Mouse (Mus musculus) heart, embryonic 16.5 days (tissue): ENCODE measurements around the gene Gm48552. TPM values are rescaled to one million over a fixed set of nuclear protein-coding genes. Genes with fewer than 3 reads are reported as not detected.

Experiments
- ATAC-seq: fragments of 200-750 bp; cut with Nextera tagmentation; replicated peaks from 2 replicates; pipeline ENCODE4 v1.8.0; 2017; ENCODE audit warnings: moderate number of reproducible peaks; ENCODE audit not compliant: insufficient read depth, low FRiP score; ENCODE audit errors: extremely low read depth
- H3K27ac ChIP-seq: fragments of 300-500 bp; sonication (generic); 2 replicates; pipeline ENCODE4 v1.5.1; 2014; ENCODE audit warnings: mild to moderate bottlenecking, low read length, control low read depth, moderate library complexity
- H3K27me3 ChIP-seq: fragments of 300-500 bp; sonication (generic); 2 replicates; pipeline ENCODE4 v1.6.1; 2014; ENCODE audit warnings: low read length, mixed read lengths; ENCODE audit not compliant: control insufficient read depth, insufficient read depth
- H3K36me3 ChIP-seq: fragments of 300-500 bp; sonication (generic); 2 replicates; pipeline ENCODE4 v1.6.1; 2014; ENCODE audit not compliant: control insufficient read depth, insufficient read depth
- H3K4me1 ChIP-seq: fragments of 300-500 bp; sonication (generic); 2 replicates; pipeline ENCODE4 v1.6.1; 2014; ENCODE audit warnings: low read length, mixed read lengths; ENCODE audit not compliant: control insufficient read depth, insufficient read depth
- H3K4me2 ChIP-seq: fragments of 300-500 bp; sonication (generic); 2 replicates; pipeline ENCODE4 v1.6.1; 2014; ENCODE audit warnings: low read depth, mild to moderate bottlenecking, control low read depth, low read length
- H3K4me3 ChIP-seq: fragments of 300-500 bp; sonication (generic); 2 replicates; pipeline ENCODE4 v1.5.1; 2014; ENCODE audit warnings: mild to moderate bottlenecking, control low read depth, low read length
- H3K9ac ChIP-seq: fragments of 300-500 bp; sonication (generic); 2 replicates; pipeline ENCODE4 v1.6.1; 2014; ENCODE audit warnings: low read length, control low read depth
- H3K9me3 ChIP-seq: fragments of 300-500 bp; sonication (generic); replicated peaks from 2 replicates; pipeline ENCODE4 v1.6.1; 2016; ENCODE audit warnings: low read length; ENCODE audit not compliant: control insufficient read depth
- WGBS: fragments of 180-500 bp; shearing (Covaris S2); extraction: QIAGEN DNeasy Blood & Tissue Kit; methylation state at CpG from one replicate; pipeline ENCODE4 v1.1.7; 2014; 5-methylcytosine and 5-hydroxymethylcytosine counted together
- polyA plus RNA-seq: library from polyadenylated mRNA; unstranded; fragments of >200 nt; fragmentation: Nextera tagmentation; extraction: Ambion mirVana; gene quantifications from 2 replicates; pipeline ENCODE4 v1.2.1, GENCODE M21; 2015

Gm48552 gene
- polyA plus RNA-seq, 1 experiment from 2014 or later: 0.83 TPM

DNA sequence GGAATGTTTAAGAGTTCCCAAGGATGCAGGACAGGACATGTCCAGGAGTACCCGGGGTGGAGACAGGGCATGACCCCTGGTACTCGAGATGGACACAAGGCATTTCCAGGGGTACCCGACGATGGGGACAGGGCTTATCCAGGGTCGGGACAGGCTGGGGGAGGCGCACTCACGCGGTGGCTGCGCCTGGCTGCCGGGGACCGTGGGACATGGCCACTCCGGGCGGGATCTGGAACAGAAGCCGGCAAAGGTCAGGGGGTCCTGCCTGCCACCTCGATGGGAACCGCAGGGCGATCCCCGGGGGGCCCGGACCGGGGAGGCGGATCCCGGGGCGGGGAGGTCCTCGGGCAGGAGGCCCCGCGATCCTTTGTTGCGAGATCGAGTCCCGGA is 38.8 kb upstream of the Gm48552 start:
- peak overlapping the region; percentile 89 for H3K27ac ChIP-seq
- no peaks in the 10 kb centered on the region for H3K9me3 ChIP-seq
- peaks cover 11% of the 10 kb centered on the region; the same call in 1 of the 2 replicates for H3K36me3 ChIP-seq
- no peaks in the 10 kb centered on the region for H3K27me3 ChIP-seq
- H3K4me1 ChIP-seq: peaks cover 31% of the 10 kb centered on the region
- peak overlapping the region; percentile 83 for H3K4me3 ChIP-seq
- peak overlapping the region; percentile 79 for H3K4me2 ChIP-seq
- under 1% methylated on average over 26 of the region's 29 CpGs for WGBS
- peak overlapping the region; percentile 94 for H3K9ac ChIP-seq
- ATAC-seq: no peak; the same call in 1 of the 2 replicates

DNA sequence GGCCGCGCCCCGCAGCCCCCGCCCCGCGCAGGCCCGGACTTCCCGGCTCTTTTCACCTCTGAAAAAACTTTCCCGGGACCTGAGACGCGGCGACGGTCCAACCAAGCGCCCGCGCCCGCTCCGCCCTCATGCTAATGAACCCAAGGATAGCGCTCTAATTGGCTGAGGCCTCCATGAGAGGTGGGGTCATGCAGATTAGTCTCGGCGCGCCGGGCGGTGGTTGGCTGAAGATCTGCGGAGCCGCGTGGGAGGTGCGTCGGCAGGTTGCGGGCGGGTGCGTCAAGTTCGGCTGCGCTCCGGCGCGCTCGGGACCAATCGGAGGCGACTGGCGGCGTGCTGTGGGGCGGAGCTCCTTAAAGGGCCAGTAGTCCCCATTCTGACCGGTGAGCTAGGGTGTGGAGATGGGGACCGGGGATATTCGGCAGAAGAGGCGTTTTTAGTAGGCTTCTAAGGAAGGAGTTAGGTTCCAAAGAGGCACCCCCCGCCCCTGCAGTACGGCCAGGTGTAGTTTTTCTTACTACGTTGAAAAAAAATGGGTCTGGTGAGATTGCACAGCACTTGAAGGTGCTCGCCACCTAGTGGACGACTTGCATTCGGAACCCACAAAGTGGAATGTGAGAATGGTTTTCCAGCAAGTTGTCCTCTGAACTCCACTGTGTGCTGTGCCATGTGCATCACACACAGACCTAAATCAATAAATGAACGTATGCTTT is 38.3 kb upstream of the Gm48552 start, which contains the start of gene Hmg20b:
Gene Hmg20b (minus strand): TSS at position 130 of the 713 bp plus-strand sequence.
- peak; percentile 93 for ATAC-seq
- Histone ChIP-seq H3K9ac (peak within 1 kb of the TSS; percentile 94), H3K4me2 (peak within 1 kb of the TSS; percentile 79), H3K27ac (peak within 1 kb of the TSS; percentile 89), H3K9me3 (no peaks in the 10 kb centered on the region), H3K4me3 (peak within 1 kb of the TSS; percentile 83), H3K4me1 (peaks cover 31% of the 10 kb centered on the region), H3K27me3 (no peaks in the 10 kb centered on the region), H3K36me3 (peaks cover 11% of the 10 kb centered on the region; the same call in 1 of the 2 replicates)
- WGBS: under 1% methylated on average over 54 of the region's 54 CpGs

DNA sequence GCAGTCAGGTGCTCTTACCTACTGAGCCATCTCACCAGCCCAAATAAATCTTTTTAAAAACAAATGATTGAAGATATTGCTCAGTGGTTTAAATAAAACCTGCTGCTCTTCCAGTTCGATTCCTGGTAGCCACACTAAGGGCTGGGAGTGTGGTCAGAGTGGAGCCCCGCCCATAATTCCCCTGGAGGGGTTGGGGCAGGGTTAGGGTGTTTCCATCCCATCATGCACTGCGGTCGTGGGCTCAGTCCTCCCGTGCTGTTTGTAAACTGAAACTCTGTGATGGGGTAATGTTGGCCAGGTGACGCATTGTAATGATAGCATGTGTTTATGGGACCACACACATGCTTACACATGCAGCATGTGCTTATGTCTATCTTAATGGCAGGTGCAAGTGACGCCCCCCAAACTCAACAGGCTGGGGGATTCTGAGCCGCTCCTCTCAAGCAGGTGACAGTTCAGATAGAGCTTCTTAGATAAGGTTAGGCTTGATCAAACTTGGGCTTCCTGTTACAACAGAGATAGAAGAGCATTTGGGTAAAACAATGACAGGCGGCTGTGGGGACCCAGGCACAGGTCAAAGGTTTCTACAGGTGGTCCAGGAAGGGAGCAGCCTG is 37.0 kb upstream of the Gm48552 start:
- Histone ChIP-seq H3K9me3 (no peaks in the 10 kb centered on the region), H3K4me2 (0 out of 2 replicates have a peak overlapping the region, but pooled peaks have one; percentile 15), H3K27ac (peak overlapping the region; percentile 42; the same call in 1 of the 2 replicates), H3K36me3 (peaks cover 11% of the 10 kb centered on the region; the same call in 1 of the 2 replicates), H3K9ac (no peak overlapping the region), H3K4me1 (peaks cover 28% of the 10 kb centered on the region), H3K4me3 (no peak overlapping the region), H3K27me3 (no peaks in the 10 kb centered on the region)
- 17% methylated on average over 9 of the region's 9 CpGs for WGBS
- no peak for ATAC-seq

DNA sequence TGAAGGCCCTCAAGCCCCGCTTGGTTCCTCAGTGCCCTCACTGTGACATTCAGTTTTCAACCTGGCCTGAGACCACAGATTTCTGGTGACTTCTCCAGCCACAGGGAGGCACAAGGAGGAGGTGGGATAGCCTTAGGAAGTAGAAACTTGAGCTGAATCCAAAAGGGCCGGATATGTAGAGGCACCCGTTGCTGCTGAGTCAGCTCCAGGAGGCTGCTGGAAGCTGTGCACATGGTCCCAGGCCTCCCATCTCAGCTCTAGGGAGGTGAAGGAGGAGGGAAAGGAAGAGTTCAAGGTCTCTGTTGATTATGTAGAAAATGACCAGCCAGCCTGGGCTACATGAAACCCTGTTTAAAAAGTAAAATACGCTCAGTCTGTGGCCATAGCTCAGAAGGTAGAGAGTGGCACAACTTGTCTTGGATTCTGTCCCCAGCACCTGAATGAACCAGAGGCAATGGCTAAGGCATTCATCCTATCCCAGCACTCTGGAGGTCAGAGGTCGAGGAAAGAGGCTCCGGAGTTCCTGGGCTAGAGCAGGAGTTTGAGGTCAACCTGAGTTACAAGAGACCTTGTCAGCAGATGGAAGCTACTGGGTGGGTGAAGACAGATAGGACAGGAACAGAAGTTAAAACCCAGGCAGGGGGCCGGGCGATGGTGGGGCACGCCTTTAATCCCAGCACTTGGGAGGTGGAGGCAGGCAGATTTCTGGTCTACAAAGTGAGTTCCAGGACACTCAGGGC is 33.9 kb upstream of the Gm48552 start:
- Histone ChIP-seq H3K36me3 (peaks cover 2% of the 10 kb centered on the region; the same call in 1 of the 2 replicates), H3K27ac (no peak overlapping the region), H3K4me1 (peaks cover 25% of the 10 kb centered on the region), H3K4me2 (no peak overlapping the region), H3K4me3 (no peak overlapping the region), H3K9ac (no peak overlapping the region), H3K27me3 (no peaks in the 10 kb centered on the region), H3K9me3 (no peaks in the 10 kb centered on the region)
- WGBS: 66% methylated on average over 9 of the region's 9 CpGs
- ATAC-seq: no peak

DNA sequence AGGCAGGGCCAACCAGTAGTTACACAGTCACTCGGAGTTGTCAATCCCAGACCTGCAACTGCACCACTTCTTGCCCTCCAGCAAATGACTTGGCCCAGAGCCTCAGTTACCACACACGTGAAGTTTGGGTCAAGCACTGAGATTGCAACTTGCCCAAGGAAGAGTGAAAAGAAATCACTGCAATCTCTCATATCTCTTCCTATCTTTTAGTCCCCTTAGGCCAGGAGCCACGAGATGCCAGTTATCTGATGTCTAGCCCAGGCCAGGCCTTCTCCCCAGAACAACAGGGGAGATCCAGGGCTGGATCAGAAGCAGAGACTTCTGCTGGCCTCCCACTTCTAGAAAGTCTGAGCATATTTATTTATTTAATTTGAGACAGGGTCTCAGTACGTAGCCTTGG is 33.3 kb upstream of the Gm48552 start:
- 74% methylated on average over 4 of the region's 4 CpGs for WGBS
- H3K9ac ChIP-seq: no peak overlapping the region
- no peak for ATAC-seq

DNA sequence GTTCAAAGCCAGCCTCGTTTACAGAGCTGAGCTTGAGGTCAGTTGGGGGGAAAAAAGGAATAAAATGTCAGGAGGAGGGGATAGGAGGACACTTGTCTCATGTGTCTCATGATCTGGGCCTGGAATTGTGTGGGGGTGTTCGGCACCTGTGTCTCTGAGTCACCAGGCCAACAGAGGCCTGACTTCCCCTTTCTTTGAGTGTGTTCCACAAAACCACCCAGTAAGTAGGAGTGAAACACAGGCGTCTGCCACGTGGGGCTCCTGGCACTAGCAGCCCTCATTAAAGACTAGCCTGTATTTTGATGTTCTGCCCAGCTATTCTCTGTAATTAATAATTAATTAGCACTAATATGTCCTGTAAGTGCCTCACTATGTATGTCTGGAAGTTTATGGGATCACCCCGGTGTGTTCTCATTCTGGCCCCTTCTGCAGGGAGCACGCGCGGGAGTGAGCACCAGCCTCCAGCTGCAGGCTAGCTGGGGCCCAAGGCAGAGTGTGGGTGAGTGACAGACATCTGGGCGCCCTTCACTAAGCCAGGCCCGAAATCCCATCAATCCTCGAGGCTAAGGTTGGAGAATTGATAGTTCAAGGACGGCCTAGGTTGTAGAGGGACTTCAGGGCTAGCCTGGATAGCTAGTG is 32.3 kb upstream of the Gm48552 start:
- Histone ChIP-seq H3K9me3 (no peaks in the 10 kb centered on the region), H3K4me2 (peak overlapping the region; percentile 83), H3K4me3 (peak overlapping the region; percentile 63), H3K36me3 (peaks cover 9% of the 10 kb centered on the region; the same call in 1 of the 2 replicates), H3K4me1 (peaks cover 22% of the 10 kb centered on the region), H3K27ac (peak overlapping the region; percentile 52), H3K27me3 (no peaks in the 10 kb centered on the region), H3K9ac (peak overlapping the region; percentile 62)
- ATAC-seq: no peak
- 57% methylated on average over 12 of the region's 12 CpGs for WGBS

More for the DNA sequence above, 33.3 kb upstream of the Gm48552 start:
- Histone ChIP-seq H3K9me3 (no peaks in the 10 kb centered on the region), H3K27ac (no peak overlapping the region; the same call in 1 of the 2 replicates), H3K4me2 (no peak overlapping the region), H3K4me1 (peaks cover 25% of the 10 kb centered on the region), H3K36me3 (peaks cover 6% of the 10 kb centered on the region; the same call in 1 of the 2 replicates), H3K4me3 (no peak overlapping the region), H3K27me3 (no peaks in the 10 kb centered on the region)

DNA sequence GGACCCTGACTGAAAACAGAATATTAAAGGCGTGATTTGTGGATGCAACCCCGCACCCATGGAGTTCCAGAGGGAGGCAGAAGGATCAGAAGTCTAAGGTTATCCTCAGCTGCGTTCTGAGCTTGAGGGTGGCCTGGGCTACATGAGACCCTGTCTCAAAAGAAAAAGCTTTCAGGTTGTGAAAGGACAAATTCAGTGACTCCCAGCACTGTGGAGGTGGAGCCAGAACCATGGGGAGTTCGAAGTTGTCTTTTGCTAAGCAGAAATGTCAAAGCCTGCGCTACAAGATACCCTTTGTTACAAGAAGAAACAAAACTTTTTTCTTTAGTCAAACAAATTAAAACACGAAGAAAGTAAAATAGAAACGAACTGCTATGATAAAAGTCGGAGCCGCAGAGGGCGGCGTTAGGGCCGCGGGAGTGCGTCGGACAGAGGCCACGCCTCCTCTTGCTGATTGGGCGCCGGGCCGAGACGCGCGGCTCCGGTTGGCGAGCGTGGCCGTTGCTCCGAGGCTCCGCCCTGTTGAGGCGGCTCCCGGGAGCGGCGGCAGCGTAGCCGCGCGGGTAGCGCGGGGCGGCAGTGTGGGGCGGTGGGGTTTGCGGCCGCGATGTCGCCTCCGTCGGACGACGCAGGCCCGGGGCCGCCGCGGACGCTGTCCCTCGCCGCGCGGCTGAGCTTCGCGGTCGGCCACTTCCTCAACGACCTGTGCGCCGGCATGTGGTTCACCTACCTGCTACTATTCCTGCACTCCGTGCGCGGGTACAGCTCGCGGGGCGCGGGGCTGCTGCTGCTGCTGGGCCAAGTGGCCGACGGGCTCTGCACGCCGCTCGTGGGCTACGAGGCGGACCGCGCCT is 31.6 kb upstream of the Gm48552 start, which contains the start of gene Mfsd12:
Gene Mfsd12 (plus strand): TSS at position 501 of the 854 bp plus-strand sequence.
- Histone ChIP-seq H3K36me3 (peaks cover 12% of the 10 kb centered on the region; the same call in 1 of the 2 replicates), H3K4me3 (peak within 1 kb of the TSS; percentile 63), H3K4me1 (peaks cover 22% of the 10 kb centered on the region), H3K9me3 (no peaks in the 10 kb centered on the region), H3K27ac (peak within 1 kb of the TSS; percentile 52), H3K4me2 (peak within 1 kb of the TSS; percentile 83), H3K9ac (peak within 1 kb of the TSS; percentile 79), H3K27me3 (no peaks in the 10 kb centered on the region)
- 2% methylated on average over 79 of the region's 79 CpGs for WGBS
- ATAC-seq: peak; percentile 87

DNA sequence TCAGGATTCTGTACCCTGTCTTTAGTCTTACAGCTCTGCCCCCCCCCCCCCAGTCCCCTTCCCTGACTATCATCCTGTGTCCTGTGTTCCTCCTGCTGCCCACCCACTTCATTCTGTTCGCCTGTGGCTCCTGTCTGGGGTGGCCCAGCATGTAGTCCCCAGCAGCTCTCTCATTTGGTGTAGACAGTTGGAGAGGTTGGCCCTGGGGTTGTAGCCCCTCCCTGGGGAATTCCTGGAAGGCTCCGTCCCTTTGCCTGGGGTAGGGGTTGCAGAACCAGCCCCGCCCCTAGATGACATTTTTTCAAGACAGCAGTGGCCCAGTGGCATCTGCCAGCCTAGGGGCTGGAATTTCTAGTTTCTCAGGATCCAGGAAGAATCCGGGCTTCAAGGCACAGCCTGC is 30.6 kb upstream of the Gm48552 start:
- WGBS: 28% methylated on average over 4 of the region's 4 CpGs
- peaks cover 31% of the 10 kb centered on the region for H3K4me1 ChIP-seq
- ATAC-seq: no peak

More for the DNA sequence above, 30.6 kb upstream of the Gm48552 start:
- Histone ChIP-seq H3K9ac (peak overlapping the region; percentile 79), H3K36me3 (peaks cover 12% of the 10 kb centered on the region; the same call in 1 of the 2 replicates), H3K4me2 (peak overlapping the region; percentile 83), H3K9me3 (no peaks in the 10 kb centered on the region), H3K4me3 (peak overlapping the region; percentile 63), H3K27me3 (no peaks in the 10 kb centered on the region), H3K27ac (peak overlapping the region; percentile 46)
